Mouse (Mus musculus) forebrain, postnatal 0 days (tissue): Measurements from ENCODE around the gene Ormdl2. TPM values are rescaled to one million over a fixed set of nuclear protein-coding genes. Genes with fewer than 3 reads are reported as not detected.

Experiments used
- ATAC-seq: fragments of 200-750 bp; cut with Nextera tagmentation; 2 replicates; pipeline ENCODE4 v1.8.0; 2017; ENCODE audit warnings: mild to moderate bottlenecking, moderate library complexity
- DNase-seq: peaks from one replicate; pipeline ENCODE4 v3.0.0-alpha.2; 2015
- H3K27ac ChIP-seq: fragments of 300-500 bp; sonication (generic); 2 replicates; pipeline ENCODE4 v1.5.1; 2014; ENCODE audit warnings: low read depth, mild to moderate bottlenecking, antibody characterized with exemption, low read length, moderate library complexity, mixed read lengths
- H3K27me3 ChIP-seq: fragments of 300-500 bp; sonication (generic); 2 replicates; pipeline ENCODE4 v1.6.1; 2014; ENCODE audit warnings: mild to moderate bottlenecking, low read length, mixed read lengths; ENCODE audit not compliant: insufficient read depth
- H3K36me3 ChIP-seq: fragments of 300-500 bp; sonication (generic); 2 replicates; pipeline ENCODE4 v1.6.1; 2014; ENCODE audit warnings: mild to moderate bottlenecking, moderate library complexity; ENCODE audit not compliant: insufficient read depth
- H3K4me1 ChIP-seq: fragments of 300-500 bp; sonication (generic); 2 replicates; pipeline ENCODE4 v1.6.1; 2014; ENCODE audit warnings: antibody characterized with exemption; ENCODE audit not compliant: insufficient read depth
- H3K4me2 ChIP-seq: fragments of 300-500 bp; sonication (generic); 2 replicates; pipeline ENCODE4 v1.6.1; 2014; ENCODE audit warnings: low read depth, mild to moderate bottlenecking, moderate library complexity
- H3K4me3 ChIP-seq: fragments of 300-500 bp; sonication (generic); 2 replicates; pipeline ENCODE4 v1.5.1; 2014; ENCODE audit warnings: low read depth, low read length, mixed read lengths
- H3K9ac ChIP-seq: fragments of 300-500 bp; sonication (generic); 2 replicates; pipeline ENCODE4 v1.6.1; 2014; ENCODE audit warnings: mild to moderate bottlenecking
- H3K9me3 ChIP-seq: fragments of 300-500 bp; sonication (generic); 2 replicates; pipeline ENCODE4 v1.6.1; 2016; ENCODE audit warnings: low read length
- CTCF ChIP-seq: sonication (generic); IDR thresholded peaks from 2 replicates; pipeline ENCODE4 v1.5.1; 2016; ENCODE audit warnings: antibody characterized with exemption, control low read depth, low read depth
- WGBS: fragments of 180-500 bp; shearing (Covaris S2); extraction: QIAGEN DNeasy Blood & Tissue Kit; methylation state at CpG from one replicate; pipeline ENCODE4 v1.1.7; 2014; 5-methylcytosine and 5-hydroxymethylcytosine counted together
- polyA plus RNA-seq: library from polyadenylated mRNA; unstranded; fragments of >200 nt; fragmentation: Nextera tagmentation; extraction: Ambion mirVana; gene quantifications from 2 replicates; pipeline ENCODE4 v1.2.1, GENCODE M21; 2015
- total RNA-seq: library from RNA; depleted of rRNA; stranded (reverse); fragments of >200 nt; gene quantifications from 2 replicates; pipeline ENCODE4 v1.2.3, GENCODE M21; 2014; rRNA removed

Ormdl2 gene
- 6.3 and 8.3 TPM in 2 replicates for total RNA-seq
- 13.2 and 16.1 TPM in 2 replicates for polyA plus RNA-seq

DNA sequence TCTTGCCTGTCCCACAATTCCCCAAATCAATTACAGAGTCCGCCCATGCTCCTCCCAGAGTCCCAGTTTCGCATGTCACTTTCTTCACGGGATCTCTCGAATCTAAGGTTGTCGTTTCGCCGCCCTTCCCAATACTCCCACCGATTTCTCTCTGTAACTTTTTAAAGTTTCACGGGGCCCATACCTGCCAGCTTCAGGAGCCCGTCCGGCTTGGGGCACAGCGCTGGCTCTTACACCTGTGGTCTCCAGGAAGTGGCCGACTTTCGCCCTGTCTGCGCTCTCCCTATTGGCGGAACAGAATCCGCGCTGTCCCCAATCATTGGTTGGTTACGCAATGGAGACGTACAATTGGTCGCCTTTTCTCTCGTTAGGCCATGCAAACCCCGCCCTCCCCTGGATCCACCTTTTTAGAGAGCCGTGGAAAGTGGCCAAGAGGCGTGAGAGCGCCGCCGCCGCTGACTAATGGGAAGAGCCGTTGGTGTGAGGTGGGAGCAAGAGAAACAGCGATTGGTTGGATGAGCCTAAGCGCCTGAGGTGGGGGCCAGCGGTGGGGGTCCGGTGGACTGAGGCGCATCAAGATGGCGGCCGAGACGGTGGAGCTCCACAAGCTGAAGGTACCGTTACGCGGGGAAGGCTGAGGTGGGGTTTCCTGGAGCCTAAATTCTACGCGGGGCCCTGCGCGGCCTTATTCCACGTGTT is at the start of gene Ormdl2:
Ormdl2 (minus strand) TSS at position 288 of the 699 bp plus-strand sequence.
- Histone ChIP-seq H3K4me3 (peak within 1 kb of the TSS; percentile 94), H3K4me2 (peak within 1 kb of the TSS; percentile 74), H3K27ac (peak within 1 kb of the TSS; percentile 60; the same call in 1 of the 2 replicates), H3K36me3 (peaks cover 33% of the 10 kb centered on the region), H3K9ac (peak within 1 kb of the TSS; percentile 70), H3K9me3 (no peaks in the 10 kb centered on the region), H3K27me3 (no peaks in the 10 kb centered on the region), H3K4me1 (peaks cover 12% of the 10 kb centered on the region)
- peak; percentile 100 for ATAC-seq
- DNase-seq = peak; percentile 100
- WGBS = under 1% methylated on average over 46 of the region's 46 CpGs
- TF ChIP-seq CTCF = peak; percentile 38

DNA sequence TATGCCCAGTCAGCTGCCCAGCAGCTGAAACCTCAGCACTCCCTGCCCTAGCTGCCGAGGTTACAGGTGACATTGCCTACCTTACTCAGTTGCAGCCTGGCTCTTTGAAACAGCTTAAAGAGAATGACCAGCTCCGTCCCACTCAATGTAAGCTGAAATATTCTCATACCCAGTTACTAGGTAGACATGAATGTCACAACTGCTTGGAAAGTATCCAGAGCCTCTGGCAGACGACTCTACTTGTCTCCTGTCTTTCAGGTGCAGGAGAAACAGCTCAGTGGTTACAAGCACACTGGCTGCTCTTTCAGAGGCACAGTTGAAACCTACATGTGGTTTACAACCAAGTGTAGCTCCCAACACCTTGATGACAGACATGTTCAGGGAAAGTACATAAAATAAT is 48.9 kb upstream of the Ormdl2 start:
- Histone ChIP-seq H3K36me3 (peaks cover 36% of the 10 kb centered on the region), H3K4me3 (no peak overlapping the region)
- WGBS = 85% methylated on average over 3 of the region's 3 CpGs

DNA sequence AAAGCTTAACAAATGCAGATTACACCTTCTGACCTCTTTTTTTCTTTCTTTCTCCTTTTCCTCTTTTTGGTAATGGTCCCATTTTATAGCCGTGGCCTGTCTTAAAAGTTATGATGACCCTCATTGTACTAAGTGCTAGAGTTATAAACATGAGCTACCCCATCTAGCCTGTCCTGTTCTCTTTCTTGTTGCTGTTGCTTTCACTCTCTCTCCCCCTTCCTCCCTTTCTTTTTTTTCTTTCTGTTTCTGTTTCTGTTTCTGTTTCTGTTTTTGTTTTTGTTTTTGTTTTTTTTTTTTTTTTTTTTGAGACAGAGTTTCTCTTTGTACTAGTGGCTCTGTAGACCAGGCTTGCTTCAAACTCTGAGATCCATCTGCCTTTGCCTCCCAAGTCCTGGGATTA is 45.1 kb upstream of the Ormdl2 start:
- H3K27me3 ChIP-seq = no peaks in the 10 kb centered on the region
- H3K4me2 ChIP-seq = no peak overlapping the region
- H3K4me3 ChIP-seq = no peak overlapping the region
- no peak for DNase-seq
- H3K9me3 ChIP-seq = no peaks in the 10 kb centered on the region
- ATAC-seq = no peak
- H3K36me3 ChIP-seq = peaks cover 21% of the 10 kb centered on the region
- H3K27ac ChIP-seq = no peak overlapping the region
- WGBS = 96% methylated on average over 1 of the region's 1 CpGs
- no peaks in the 10 kb centered on the region for H3K4me1 ChIP-seq
- H3K9ac ChIP-seq = no peak overlapping the region
- no peak for TF ChIP-seq CTCF

More for the DNA sequence above, 48.9 kb upstream of the Ormdl2 start:
- ATAC-seq (no peak), DNase-seq (no peak)
- Histone ChIP-seq H3K4me1 (no peaks in the 10 kb centered on the region), H3K9me3 (no peaks in the 10 kb centered on the region), H3K9ac (no peak overlapping the region), H3K27me3 (no peaks in the 10 kb centered on the region), H3K27ac (no peak overlapping the region), H3K4me2 (no peak overlapping the region)
- TF ChIP-seq CTCF = no peak

- ATAC-seq (no peak), DNase-seq (no peak)
- no peak overlapping the region for H3K4me2 ChIP-seq
- no peak; the same call in 1 of the 2 replicates for TF ChIP-seq CTCF
- peaks cover 17% of the 10 kb centered on the region for H3K36me3 ChIP-seq
- H3K9ac ChIP-seq = no peak overlapping the region
- 89% methylated on average over 3 of the region's 3 CpGs for WGBS
- no peaks in the 10 kb centered on the region for H3K4me1 ChIP-seq
- no peaks in the 10 kb centered on the region for H3K27me3 ChIP-seq
- no peaks in the 10 kb centered on the region for H3K9me3 ChIP-seq
- H3K27ac ChIP-seq = no peak overlapping the region
- H3K4me3 ChIP-seq = no peak overlapping the region
These were observed 44.6 kb upstream of the Ormdl2 start for GRCm38 (mm10) chr10:128866042-128866441.

DNA sequence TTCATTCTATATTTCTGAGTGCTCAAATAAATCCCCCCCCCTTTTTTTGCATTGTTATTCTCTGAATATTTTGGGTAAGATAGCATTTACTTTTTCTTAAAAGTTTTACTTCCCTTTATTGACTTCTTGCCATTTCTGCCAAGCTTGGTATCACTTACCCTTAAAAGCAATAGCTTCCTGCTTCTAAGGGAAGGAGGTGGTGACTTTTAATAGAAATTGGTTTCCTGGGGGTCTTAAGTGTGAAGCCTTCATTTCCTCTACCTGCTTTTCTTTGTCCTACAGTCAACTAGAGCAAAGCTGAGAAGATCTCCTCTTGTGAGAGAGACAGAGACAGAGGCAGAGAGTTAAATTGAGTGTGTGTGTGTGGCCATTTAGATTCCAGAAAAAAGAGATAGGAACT is 39.7 kb upstream of the Ormdl2 start:
- Histone ChIP-seq H3K27me3 (no peaks in the 10 kb centered on the region), H3K4me2 (no peak overlapping the region), H3K9me3 (no peaks in the 10 kb centered on the region), H3K36me3 (peaks cover 28% of the 10 kb centered on the region; the same call in 1 of the 2 replicates), H3K4me1 (no peaks in the 10 kb centered on the region), H3K4me3 (no peak overlapping the region), H3K9ac (no peak overlapping the region), H3K27ac (no peak overlapping the region)
- ATAC-seq (no peak), DNase-seq (no peak)
- TF ChIP-seq CTCF = no peak

DNA sequence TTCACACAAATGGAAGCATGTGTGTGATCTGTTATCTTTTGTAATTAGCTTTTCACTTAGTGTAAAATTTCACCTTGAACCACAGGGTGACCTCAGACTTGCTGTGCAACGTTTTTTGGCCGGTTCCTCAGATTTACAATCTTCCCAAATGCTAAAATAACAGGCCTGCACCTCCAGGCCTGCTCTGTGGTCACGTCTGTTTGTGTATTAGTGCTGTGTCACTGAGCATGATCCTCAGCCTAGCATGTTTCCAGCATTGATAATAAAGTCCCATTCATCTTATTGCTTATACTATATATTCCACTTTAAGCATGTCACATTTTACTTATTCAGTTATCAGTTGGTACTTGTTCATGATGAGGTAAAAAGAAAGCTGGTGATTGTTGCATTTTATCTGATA is 28.9 kb upstream of the Ormdl2 start:
- Histone ChIP-seq H3K27ac (no peak overlapping the region), H3K9me3 (no peaks in the 10 kb centered on the region), H3K4me3 (no peak overlapping the region), H3K4me1 (no peaks in the 10 kb centered on the region), H3K27me3 (no peaks in the 10 kb centered on the region), H3K4me2 (no peak overlapping the region), H3K36me3 (peaks cover 26% of the 10 kb centered on the region), H3K9ac (no peak overlapping the region)
- TF ChIP-seq CTCF = no peak
- WGBS = 69% methylated on average over 3 of the region's 3 CpGs
- no peak for DNase-seq
- no peak for ATAC-seq

- H3K4me1 ChIP-seq = no peaks in the 10 kb centered on the region
- H3K27me3 ChIP-seq = no peaks in the 10 kb centered on the region
- no peaks in the 10 kb centered on the region for H3K9me3 ChIP-seq
- H3K36me3 ChIP-seq = peaks cover 30% of the 10 kb centered on the region
- H3K9ac ChIP-seq = no peak overlapping the region
- no peak for TF ChIP-seq CTCF
- no peak overlapping the region for H3K4me2 ChIP-seq
- no peak overlapping the region for H3K27ac ChIP-seq
- 80% methylated on average over 2 of the region's 2 CpGs for WGBS
- DNase-seq (no peak), ATAC-seq (no peak)
- H3K4me3 ChIP-seq = no peak overlapping the region
These were observed 27.0 kb upstream of the Ormdl2 start for GRCm38 (mm10) chr10:128848426-128848825.
